ENCODE assay signal across 9 mouse cellular contexts in genomic region chr11:69257807-69258206, GRCm38 (mm10). TPM values are rescaled to one million over a fixed set of nuclear protein-coding genes. Genes with fewer than 3 reads are reported as not detected.
DNase-seq lines count a peak whose midpoint lies in the region; ATAC-seq and TF ChIP-seq lines count a peak whose summit lies in the region.
"Had no signal": no experiment of that assay in that cellular context is flagged by ENCODE, and none has a peak within 500 bp of the region (broad histone marks: within the 10 kb centered on the region; RNA-seq: fewer than 3 reads in every experiment).

No protein-coding gene starts in this region.

- no peak overlapping the region for H3ac ChIP-seq in myocyte (ENCODE audit: control insufficient read depth, insufficient read length)

- ATAC-seq in hindbrain, embryonic 11.5 days (ENCODE audit: low FRiP score): no peak
- ATAC-seq in granulocyte monocyte progenitor cell, adult 5-6 weeks (replicated peaks; ENCODE audit: poor library complexity, severe bottlenecking): peak; percentile 37; the same call in 1 of the 2 replicates

- no peaks in the 10 kb centered on the region for H3K36me3 ChIP-seq in hindbrain, embryonic 11.5 days (ENCODE audit: control insufficient read depth, insufficient read depth, low read length)
- H3K36me3 ChIP-seq in hindbrain, embryonic 10.5 days: no peaks in the 10 kb centered on the region
- no peaks in the 10 kb centered on the region for H3K36me3 ChIP-seq in myocyte (ENCODE audit: control insufficient read depth, insufficient read depth)
- H3K36me3 ChIP-seq: embryonic facial prominence, embryonic 12.5 days had no signal

- H3K27me3 ChIP-seq in hindbrain, embryonic 11.5 days (ENCODE audit: control insufficient read depth, insufficient read depth, low read length): no peaks in the 10 kb centered on the region
- H3K27me3 ChIP-seq in hindbrain, embryonic 10.5 days (ENCODE audit: insufficient read depth, poor library complexity, severe bottlenecking): 0 out of 2 replicates have a peak, but pooled peaks cover 3% of the 10 kb centered on the region
- no peaks in the 10 kb centered on the region for H3K27me3 ChIP-seq in myocyte (ENCODE audit: control insufficient read depth, insufficient read depth, insufficient read length)
- H3K27me3 ChIP-seq: embryonic facial prominence, embryonic 12.5 days had no signal

- no peak overlapping the region for H3K27ac ChIP-seq in hindbrain, embryonic 11.5 days (ENCODE audit: low read depth, low read length)
- H3K27ac ChIP-seq in hindbrain, embryonic 10.5 days: no peak overlapping the region

- H3K79me2 ChIP-seq in myocyte (ENCODE audit: control insufficient read depth, insufficient read depth): no peaks in the 10 kb centered on the region

- no peaks in the 10 kb centered on the region for H3K9me3 ChIP-seq in hindbrain, embryonic 11.5 days (ENCODE audit: control insufficient read depth, low read length)
- no peaks in the 10 kb centered on the region for H3K9me3 ChIP-seq in hindbrain, embryonic 10.5 days
- H3K9me3 ChIP-seq: embryonic facial prominence, embryonic 12.5 days had no signal

- TF ChIP-seq POLR2A in myocyte (IDR thresholded peaks at IDR 0.05; ENCODE audit: insufficient read length, low read depth): no peak

- H3K4me3 ChIP-seq in hindbrain, embryonic 11.5 days (ENCODE audit: low read depth, low read length): no peak overlapping the region
- H3K4me3 ChIP-seq in hindbrain, embryonic 10.5 days: no peak overlapping the region
- no peak overlapping the region for H3K4me3 ChIP-seq in myocyte
- H3K4me3 ChIP-seq: embryonic facial prominence, embryonic 12.5 days had no signal

- peak; percentile 70 for DNase-seq in hindbrain, embryonic 11.5 days (ENCODE audit: low spot score)
- DNase-seq in hindbrain, embryonic 10.5 days (ENCODE audit: low spot score): no peak
- peak; percentile 75 for DNase-seq in 416B (ENCODE audit: low read depth)
- DNase-seq in Muller cell, postnatal 12 days (ENCODE audit: inconsistent ontology term): peak; percentile 47
- DNase-seq in urinary bladder, postnatal 25 days (ENCODE audit: low spot score): no peak
- DNase-seq in adrenal gland, adult 18-20 months (ENCODE audit: low spot score in 2 of 2): no peak

- H3K4me1 ChIP-seq in hindbrain, embryonic 11.5 days (replicated peaks; ENCODE audit: control insufficient read depth, insufficient read depth, low read length): no peaks in the 10 kb centered on the region
- H3K4me1 ChIP-seq in hindbrain, embryonic 10.5 days (replicated peaks): peaks cover 8% of the 10 kb centered on the region; the same call in 1 of the 2 replicates
- H3K4me1 ChIP-seq: embryonic facial prominence, embryonic 12.5 days had no signal

- no peak overlapping the region for H3K4me2 ChIP-seq in hindbrain, embryonic 11.5 days (replicated peaks; ENCODE audit: low read depth, low read length)
- H3K4me2 ChIP-seq in myocyte (ENCODE audit: low read depth): peak overlapping the region; percentile 74
- H3K4me2 ChIP-seq: embryonic facial prominence, embryonic 12.5 days had no signal

- H3K9ac ChIP-seq in hindbrain, embryonic 11.5 days (ENCODE audit: low read depth, low read length): no peak overlapping the region
- H3K9ac ChIP-seq: embryonic facial prominence, embryonic 12.5 days had no signal

- WGBS in hindbrain, embryonic 11.5 days: 54% methylated on average over 4 of the region's 4 CpGs
- 52% methylated on average over 4 of the region's 4 CpGs for WGBS in hindbrain, embryonic 10.5 days

TF ChIP-seq in myocyte, 11 proteins besides CTCF, POLR2A, EP300 and RAD21:
- no peak for TF ChIP-seq E2F4 (IDR thresholded peaks at IDR 0.05; ENCODE audit: insufficient read depth)

RNA-seq across cellular contexts. Expression of gene Gucy2e, which starts 21.0 kb away (rescaled TPM):
- polyA plus RNA-seq in hindbrain, embryonic 11.5 days (2014; fragmentation: Nextera tagmentation; extraction: Ambion mirVana): 0.07 TPM in 1 of 2 replicates, not detected in the other
- 0.06 and 0.09 TPM in 2 replicates for polyA plus RNA-seq in hindbrain, embryonic 10.5 days (2016; fragmentation: Nextera tagmentation; extraction: Ambion mirVana)
- not detected in 2 replicates for total RNA-seq in granulocyte monocyte progenitor cell, adult 5-6 weeks (2014; fragmentation: Nextera tagmentation)
- total RNA-seq in granulocyte monocyte progenitor cell, adult 5-6 weeks (2017): not detected in 2 replicates
- not detected for polyA plus RNA-seq in myocyte (2012; fragmentation: generic; extraction: Trizol)
- under 1 TPM in 1 of 2 experiments, not detected in 1; 0.07 TPM for total RNA-seq in adrenal gland, adult 18-20 months (2021)

Comparison
In these comparisons a context has a peak if more than half of its experiments do, and no peak if none do; other contexts are left out.
1. DNase-seq: peak in hindbrain, embryonic 11.5 days (single experiment), 416B (single experiment) and Muller cell, postnatal 12 days (single experiment); none in hindbrain, embryonic 10.5 days (single experiment), urinary bladder, postnatal 25 days (single experiment) and adrenal gland, adult 18-20 months (0 of 2).